Mouse (Mus musculus): ENCODE data around the gene Pkmyt1.
"Not testable (repeated sequence)": the region's sequence is repeated elsewhere in the genome, so short reads cannot be mapped to it uniquely, and the experiment has no call there.

Gene Pkmyt1

DNA sequence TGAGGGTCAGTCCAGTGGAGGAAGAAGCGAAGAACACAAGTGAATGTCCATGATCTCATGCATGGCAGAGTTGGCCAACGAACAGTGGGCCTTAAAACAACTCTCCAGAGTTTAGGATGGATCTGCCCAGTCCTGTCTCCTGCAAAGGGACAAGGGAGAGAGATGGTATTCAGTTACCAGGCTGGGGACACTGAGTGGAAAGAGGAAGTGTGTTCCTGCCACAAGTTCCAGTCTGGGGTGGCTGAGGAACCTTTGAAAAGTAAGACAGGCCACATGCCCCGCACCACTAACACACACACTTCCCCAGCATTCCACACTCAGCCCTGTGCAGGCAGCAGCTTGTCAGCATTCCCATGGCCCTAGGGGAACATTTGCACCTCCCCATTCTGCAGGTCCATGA, 20.6 kb downstream of the Pkmyt1 start:
- in situ Hi-C loops (cut with MboI, MseI) = no loop called here

DNA sequence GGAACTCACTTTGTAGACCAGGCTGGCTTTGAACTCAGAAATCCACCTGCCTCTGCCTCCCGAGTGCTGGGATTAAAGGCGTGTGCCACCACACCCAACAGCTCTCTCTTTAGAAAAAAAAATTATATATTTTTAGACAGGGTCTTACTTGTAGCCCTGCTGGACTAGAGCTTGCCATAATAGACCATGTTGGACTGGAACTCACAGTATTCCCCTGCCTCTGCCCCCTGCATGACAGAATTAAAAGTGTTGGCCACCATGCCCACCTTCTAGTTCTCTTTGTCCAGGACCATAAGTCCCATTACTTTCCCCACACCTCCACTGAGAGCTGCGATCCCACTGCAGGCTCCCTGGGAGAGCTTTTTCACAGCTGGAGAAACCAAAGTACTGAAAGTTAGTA, 21.3 kb downstream of the Pkmyt1 start:
- in situ Hi-C loops (cut with MboI, MseI) = no loop called here

DNA sequence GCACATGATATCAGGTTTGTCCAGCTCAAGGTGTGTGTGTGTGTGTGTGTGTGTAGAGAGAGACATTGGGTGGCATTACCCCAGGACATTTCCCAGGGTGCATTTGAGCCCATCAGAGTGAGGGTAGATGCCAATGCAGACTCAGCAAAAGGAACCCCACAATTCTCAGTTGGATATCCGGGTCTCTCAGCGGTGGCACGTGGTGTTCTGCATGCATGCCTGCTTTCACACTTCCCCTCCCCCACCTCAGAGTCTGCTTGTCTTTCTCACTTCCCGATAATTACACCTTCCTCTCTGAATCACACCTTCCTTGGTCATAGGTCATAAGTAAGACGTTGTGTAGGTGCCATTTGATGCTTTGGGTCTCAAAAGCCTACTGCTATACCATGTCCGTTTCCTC, 21.9 kb downstream of the Pkmyt1 start:
- in situ Hi-C loops (cut with MboI, MseI) = no loop called here

DNA sequence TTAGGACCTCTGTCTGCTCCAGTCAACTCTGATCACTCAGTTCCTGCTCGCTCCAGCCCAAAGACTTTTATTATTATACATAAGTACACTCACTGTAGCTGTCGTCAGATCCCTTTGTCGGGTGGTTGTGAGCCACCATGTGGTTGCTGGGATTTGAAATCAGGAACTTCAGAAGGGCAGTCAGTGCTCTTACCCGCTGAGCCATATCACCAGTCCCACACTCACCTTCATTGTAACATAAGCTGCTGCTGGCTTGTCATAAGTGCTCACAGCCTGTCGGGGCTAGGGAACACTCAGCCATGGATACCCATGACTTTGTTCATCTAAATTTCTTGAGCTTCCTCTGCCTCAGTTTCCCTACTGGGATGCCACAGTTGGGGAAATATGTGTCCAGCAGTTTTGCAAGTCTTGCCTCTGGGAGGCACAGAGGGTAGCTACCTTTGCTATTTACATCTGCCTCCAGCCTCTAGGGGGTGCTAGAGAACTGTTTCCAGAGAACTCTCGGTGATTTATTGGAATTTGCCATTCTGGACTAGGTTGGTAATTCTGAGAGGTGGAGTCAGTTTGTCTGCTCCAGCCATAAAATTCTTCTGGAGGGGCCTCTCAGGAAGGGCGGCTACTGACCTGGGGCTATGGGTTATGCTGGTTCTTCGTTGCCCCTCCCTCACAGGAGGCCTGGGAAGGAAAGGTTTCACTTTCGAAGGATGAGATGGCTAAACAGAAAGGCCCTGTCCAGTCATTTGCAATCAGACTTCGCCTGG, 22.7 kb downstream of the Pkmyt1 start:
- in situ Hi-C loops (cut with MboI, MseI) = no loop called here

DNA sequence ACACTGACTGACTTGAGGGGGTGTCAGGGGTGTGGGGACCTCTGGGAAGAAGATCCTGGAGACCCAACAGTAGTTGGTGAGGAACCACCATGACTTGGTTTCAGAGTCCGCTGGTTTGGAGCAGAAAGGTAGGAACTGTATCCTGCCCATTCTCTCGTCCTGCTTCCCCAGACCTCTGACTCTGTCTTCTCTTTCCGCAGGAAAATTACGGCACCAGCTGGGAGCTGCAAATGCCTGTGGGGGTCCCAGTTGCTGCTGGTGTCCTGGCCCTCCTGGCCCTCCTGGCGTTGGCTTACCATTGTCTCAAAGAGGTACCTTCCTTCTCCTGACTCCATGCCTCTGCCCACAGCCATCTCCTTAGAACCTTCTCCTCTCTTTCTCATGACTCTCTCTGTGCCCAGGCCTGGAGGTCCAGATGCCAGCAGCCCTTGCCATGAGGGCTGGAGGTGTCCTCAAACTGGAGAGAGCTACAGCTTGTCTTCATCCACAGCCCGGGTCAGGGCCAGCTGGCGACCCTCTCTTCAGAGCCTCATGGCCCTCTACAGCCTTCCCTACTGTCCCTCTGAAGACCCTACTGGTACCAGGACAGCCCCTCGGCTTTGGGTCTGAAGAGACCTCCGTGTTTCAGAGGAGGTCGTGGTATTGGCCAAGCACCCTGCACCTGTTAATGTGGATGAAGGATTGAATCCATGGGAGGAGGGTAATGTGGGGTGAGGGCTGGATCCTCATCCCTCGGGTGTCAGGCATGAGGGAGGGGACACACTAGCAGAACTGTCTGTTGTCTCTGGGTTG, 23.5 kb downstream of the Pkmyt1 start:
- in situ Hi-C loops (cut with MboI, MseI) = no loop called here

DNA sequence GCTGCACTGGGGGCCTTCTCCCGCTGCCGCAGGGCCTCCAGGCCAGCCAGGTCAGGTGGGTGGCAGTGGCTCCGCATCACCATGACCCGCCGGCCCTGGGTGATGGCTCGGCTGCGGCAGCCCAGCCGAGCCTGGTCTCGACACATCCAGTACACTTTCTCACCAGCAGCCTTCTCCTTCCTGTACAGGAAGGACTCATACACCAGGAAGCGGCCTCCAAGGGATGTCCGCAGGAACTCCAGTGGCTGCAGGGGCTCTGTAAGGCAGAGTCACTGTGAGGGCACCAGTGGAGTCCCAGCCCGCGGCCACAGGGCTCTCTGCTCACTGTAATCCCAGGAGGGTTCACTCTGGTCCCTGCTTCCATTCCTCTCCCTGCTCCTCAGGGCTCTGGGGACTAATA, 29.6 kb downstream of the Pkmyt1 start:
- in situ Hi-C loops (cut with MboI, MseI) = no loop called here

DNA sequence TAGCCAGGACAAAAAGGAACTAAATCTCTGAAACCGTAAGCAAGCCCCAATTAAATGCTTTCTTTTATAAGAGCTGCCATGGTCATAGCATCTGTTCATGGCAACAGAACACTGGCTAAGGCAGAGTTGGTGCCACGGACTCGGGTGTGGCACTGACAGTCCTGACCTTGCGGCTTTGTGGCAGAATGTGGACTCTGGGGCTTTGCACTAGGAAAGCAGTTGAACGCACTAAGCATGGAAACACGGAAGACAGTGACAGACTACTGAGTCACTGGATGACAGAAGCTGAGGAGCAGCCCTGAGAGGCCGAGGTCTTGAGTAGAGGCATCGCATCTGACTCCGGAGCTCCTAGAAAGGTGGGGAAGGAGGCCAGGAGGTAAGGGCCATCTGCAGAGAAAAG, 31.4 kb downstream of the Pkmyt1 start:
- in situ Hi-C loops (cut with MboI, MseI) = no loop called here

DNA sequence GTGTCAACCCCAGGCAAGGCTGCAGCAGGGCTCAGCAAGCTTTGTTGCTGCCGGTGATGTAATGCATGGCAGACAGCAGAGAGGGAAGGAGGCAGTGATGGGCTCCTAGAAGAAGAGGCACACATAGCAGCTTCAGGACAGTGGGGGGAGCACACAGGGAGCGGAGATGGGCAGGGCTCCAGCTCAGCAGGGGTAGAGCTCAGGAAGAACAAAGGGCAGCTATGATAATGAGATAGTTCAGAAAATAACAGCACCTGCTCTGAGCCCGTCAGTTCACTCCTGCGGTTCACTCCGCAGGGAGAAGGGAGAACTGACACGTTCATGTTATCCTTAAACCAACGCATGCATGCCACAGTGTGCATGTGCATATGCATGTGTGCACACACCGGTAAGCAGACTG, 32.7 kb downstream of the Pkmyt1 start:
- in situ Hi-C loops (cut with MboI, MseI) = no loop called here

DNA sequence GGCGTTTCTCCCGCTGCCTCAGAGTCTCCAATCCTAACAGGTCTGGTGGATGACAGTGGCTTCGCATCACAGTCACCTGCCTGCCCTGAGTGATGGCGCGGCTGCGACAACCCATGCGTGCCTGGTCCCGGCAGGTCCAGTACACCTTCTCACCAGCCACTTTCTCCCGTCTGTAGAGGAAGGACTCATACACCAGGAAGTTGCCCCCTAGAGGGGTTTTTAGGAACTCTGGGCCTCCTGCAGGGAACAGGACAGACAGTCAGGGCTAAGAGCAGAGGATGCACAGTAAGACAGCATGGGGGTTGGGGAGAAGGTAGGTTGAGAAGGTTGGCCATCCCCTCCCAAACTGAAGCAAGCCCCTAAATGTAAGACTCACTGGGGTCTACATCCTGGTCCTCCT, 34.1 kb downstream of the Pkmyt1 start:
- in situ Hi-C loops (cut with MboI, MseI) = no loop called here

DNA sequence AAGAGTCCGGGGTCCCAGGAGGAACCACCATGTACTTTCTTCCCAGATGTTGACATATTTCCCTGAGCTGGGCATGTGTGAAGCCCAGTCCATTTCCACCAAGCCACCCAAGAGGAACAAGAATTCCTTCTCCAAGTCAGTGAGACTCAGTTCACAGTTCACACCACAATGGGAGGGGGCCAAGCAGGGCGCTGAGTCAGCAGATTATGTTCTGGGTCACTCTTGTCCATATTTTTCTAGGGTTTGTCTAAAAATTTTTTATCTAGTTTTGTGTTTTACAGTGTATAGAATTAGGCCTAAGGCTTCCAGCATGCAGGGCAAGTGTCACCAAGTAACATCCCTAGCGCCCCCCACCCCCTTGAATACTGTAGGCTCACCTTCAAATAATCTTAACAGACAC, 35.0 kb downstream of the Pkmyt1 start:
- in situ Hi-C loops (cut with MboI, MseI) = no loop called here

DNA sequence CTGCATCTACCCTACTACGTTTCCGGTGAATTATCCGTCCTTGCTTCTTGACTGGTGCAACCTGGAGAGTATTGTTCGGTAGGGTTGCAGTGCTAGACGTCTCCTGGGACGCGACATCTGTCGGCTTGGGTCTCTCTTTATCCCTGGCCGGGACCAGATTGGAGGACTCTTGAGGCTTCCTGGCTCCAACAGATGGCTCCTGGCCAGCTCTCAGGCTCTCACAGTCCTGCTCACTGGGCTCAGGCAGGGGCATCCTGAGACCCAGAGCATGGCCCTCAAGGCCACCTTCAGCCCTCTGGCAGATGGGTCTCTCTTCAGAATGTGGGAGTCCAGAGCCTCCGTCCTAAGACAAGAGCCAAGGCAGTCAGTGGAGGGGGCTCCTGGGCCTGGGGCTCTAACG, 36.8 kb downstream of the Pkmyt1 start:
- in situ Hi-C loops (cut with MboI, MseI) = no loop called here

DNA sequence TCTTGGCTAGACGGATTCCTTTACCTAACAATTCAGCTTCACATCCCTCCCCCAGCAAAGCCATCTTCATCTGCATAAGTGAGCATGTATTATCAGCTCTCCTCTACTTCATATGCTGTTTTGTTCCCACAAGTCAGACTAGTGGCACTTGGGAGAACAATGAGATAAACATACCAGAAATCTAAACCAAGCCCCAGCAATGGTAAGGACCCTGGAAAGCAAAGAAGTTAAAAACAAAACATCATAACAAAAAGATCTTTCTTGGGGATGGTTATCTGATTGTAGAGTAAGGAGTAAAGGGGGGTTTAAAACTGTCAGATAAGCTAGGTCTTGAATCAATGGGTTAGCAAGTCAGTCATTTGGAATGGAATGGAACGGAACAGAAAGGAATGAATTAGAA, 44.4 kb downstream of the Pkmyt1 start:
- in situ Hi-C loops (cut with MboI, MseI) = no loop called here

DNA sequence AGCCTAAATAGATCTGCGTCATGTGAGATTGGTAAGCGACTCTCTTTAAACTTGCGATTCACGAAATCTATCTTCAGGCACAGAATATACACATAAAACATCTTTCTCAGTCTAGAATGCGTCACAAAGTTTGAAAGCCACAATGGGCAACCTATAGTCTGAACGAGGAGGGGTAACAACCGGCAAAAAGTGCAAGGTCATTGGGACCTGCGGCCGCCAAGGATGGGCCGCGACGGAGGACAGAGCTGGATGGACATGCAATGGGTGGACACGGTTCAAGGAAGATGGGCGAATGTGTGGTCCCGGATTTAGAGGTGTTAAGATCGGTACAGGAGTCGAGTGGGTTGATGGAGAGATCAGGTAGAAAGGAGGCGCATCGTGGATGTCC, 44.8 kb downstream of the Pkmyt1 start:
- in situ Hi-C loops (cut with MboI, MseI) = no loop called here

DNA sequence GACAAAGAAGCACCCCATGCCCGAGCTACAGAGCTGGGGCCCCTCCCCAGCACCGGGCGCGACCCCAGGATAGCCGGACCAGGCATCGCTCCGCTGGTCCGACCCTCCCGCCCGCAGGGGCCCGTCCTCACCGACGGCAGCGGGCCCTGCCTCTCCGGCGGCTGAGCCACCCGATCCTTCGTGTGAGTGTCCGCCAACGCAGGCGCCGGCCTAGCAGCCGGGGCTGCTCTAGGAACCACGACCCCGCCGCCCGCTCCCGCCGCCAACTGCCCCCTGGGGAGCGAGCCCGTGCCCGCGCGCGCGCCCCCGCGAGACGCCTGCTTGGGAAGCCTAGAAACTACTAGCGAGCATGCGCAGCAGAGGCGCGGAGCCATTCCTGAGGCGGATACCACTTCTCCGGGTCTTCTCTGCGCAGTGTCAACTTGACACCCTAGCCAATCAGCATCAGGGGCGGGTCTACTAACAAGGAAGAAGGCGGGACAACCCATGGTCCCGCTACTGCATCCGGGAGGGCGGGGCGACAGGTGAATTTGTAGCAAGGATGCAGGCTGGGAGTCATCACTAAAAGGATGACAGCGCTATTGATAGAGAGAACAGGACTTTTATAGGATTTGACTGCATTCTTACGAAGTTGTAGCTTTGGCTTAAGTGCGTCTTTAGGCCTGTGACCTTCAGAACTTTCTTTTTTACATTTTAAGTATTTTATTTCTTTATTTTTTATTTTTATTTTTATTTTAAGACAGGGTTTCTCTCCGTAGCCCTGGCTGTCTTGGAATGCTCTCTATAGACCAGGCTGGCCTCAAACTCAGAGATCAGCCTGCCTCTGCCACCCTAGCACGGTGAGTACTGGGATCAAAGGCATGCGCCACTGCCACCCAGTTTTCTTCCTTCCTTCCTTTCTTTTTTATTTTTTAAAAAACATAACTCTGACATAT, 45.4 kb downstream of the Pkmyt1 start, which contains the start of gene Flywch1:
Flywch1 (minus strand) TSS at position 319 of the 935 bp plus-strand sequence.
- in situ Hi-C loops (cut with MboI, MseI) = no loop called here

DNA sequence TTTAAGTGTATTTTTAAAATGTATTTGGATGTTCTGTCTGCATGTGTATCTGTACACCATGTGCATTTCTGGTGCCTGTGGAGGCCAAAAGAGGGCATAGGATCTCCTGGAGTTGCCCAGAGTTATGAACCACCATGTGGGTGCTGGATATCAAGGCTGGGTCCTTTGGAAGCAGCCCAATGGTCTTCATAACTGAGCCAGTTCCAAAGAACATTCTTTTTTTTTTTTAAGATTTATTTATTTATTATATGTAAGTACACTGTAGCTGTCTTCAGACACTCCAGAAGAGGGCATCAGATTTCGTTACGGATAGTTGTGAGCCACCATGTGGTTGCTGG, 46.1 kb downstream of the Pkmyt1 start:
- in situ Hi-C loops (cut with MboI, MseI) = not testable (repeated sequence)

DNA sequence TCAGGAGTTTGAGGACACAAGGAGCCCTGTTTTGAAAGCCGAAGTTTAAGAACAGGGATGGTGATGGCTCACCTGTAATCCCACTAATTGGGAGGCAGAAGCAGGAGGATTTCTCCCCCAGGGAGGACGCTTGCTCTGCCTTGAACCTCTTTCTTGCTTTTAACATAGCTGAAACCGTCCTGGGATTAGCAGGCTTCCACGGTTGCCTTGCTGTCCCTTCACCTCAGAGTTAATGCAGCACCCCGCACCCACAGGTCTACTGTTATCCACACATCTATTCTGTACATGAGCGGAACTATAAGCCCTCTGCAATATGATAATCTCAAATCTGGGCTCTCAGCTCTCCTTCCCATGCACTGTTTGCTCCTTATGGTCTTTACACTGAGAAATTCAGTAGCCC, 47.5 kb downstream of the Pkmyt1 start:
- in situ Hi-C loops (cut with MboI, MseI) = no loop called here

DNA sequence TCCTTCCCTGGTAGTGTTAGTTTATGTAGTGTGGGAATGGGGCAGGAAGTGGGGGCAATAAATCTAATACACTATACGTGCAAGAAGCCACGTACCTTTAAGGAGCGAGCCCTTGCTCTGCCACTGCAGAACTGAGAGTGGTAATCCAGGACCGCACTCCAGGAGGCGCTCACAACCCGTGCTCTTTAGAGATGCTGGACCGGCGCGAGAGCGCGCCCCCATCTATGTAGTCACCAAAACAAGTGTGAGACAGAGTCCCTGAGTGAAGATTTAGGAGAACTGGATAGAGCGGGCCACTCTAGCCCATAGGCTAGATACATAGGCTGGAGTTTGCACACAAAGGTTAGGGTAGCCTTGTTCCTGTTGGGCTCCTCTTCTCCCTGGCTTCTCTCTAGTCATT, 48.0 kb downstream of the Pkmyt1 start:
- in situ Hi-C loops (cut with MboI, MseI) = no loop called here

DNA sequence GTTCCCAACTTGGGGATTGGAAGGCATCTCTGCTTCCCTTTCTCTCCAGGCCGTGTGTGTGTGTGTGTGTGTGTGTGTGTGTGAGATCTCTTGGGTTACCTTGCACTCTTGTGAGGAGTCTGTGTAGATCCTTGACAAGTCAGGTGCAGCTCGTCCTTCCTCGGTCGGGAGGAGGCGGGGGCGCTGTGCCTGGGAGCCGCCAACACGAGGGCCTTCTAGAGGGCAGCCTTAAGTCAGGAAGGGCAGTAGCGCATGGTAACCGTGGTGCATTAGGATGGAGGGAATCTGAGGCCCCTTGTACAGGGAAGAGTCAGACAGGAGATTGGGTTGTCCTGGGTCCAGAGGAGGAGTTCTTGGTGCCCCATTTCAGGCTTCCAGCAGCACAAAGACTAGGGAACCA, 50.1 kb downstream of the Pkmyt1 start:
- in situ Hi-C loops (cut with MboI, MseI) = loop anchor here (5.0 kb wide), 1 partner anchor 76 kb away; no protein-coding TSS in a partner anchor

DNA sequence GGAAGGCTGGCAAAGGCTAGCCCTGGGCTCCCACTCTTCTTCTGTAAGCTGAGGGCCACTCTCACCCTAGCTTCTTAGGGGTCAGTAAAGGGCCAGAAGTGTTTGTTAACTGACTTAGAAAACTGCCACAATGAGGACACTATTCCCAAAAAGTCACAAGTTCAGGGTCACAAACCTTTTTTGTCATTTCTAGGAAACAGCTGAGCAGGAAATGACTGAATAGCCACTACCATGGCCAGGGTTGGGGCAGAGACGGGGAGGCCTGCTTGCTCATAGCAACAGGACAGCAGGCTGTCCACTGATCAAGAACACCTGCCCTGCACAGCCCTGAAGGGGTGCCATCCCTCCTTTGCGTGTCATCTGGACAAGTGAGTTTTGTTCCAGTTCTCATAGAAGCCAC, 51.0 kb downstream of the Pkmyt1 start:
- in situ Hi-C loops (cut with MboI, MseI) = loop anchor here (5.0 kb wide), 1 partner anchor 75 kb away; no protein-coding TSS in a partner anchor

DNA sequence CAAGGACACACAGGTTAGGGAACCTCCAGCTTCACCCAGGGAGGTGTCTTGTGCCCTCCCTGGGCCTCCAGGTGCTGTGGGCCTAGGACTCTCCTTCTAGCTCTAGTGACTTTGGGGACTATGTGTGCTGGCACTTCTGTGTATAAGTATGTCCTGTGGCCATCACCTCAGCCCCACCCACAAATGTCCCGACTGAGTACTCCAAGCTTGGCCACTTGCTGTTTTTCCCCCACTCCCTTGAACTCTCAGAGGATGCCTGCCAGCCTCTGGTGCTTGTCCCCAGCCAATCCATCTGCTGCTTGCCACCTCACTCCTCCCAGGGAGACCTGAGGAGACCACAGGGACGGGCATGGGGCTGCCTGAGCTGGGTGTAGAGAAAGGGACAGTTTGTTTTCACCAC, 52.3 kb downstream of the Pkmyt1 start:
- in situ Hi-C loops (cut with MboI, MseI) = loop anchor here (5.0 kb wide), 1 partner anchor 74 kb away; no protein-coding TSS in a partner anchor

DNA sequence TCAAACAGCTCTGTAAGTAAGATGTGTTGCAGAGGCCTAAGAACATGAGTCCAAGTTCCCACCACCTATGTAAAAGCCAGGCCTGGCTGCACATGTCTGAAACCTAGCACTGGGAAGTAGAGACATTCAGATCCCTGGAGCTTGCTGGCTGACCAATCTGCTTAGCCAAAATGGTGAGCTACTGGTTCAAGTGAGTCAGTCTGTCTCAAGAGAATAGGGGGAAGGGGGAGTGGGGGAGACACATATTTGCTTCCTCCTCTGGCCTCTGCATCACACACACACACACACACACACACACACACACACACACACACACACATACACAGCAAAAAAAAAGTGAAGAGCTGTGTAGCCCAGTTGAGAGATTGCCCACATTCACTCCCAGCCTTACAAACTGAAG, 57.2 kb downstream of the Pkmyt1 start:
- in situ Hi-C loops (cut with MboI, MseI) = no loop called here
